Mouse (Mus musculus): ENCODE measurements around the gene Ewsr1. TPM values are rescaled to one million over a fixed set of nuclear protein-coding genes. Genes with fewer than 3 reads are reported as not detected.

Gene Ewsr1
- total RNA-seq, 2 experiments from 2014 or later: 309 to 316 TPM

- Histone ChIP-seq H3K27ac (no peak overlapping the region), H3K4me3 (no peak overlapping the region)
- DNase-seq (ENCODE audit: extremely low spot score in 1 of 2, low spot score in 2 of 2): peak; percentile 86 to 89
- intact Hi-C loops (cut with DNase I): loop anchor here (2.0 to 10.0 kb wide), 4 partner anchors 67 to 580 kb away; partner anchors contain the start of gene Kremen1
- TF ChIP-seq CTCF (IDR thresholded peaks at IDR 0.05): peak; percentile 100
These were observed 16.0 kb upstream of the Ewsr1 start for GRCm38 (mm10) chr11:5114931-5115581.

- Histone ChIP-seq H3K27ac (no peak overlapping the region), H3K4me3 (no peak overlapping the region)
- no peak for DNase-seq (ENCODE audit: extremely low spot score in 1 of 2, low spot score in 2 of 2)
- no peak for TF ChIP-seq CTCF (IDR thresholded peaks at IDR 0.05)
- intact Hi-C loops (cut with DNase I): loop anchor here (2.0 to 10.0 kb wide), 3 partner anchors 151 to 581 kb away; partner anchors contain the start of gene Kremen1
These were observed 14.6 kb upstream of the Ewsr1 start for GRCm38 (mm10) chr11:5113645-5114044.

GRCm38 (mm10) chr11:5109441-5109840 lies 10.4 kb upstream of the Ewsr1 start:
- intact Hi-C loops (cut with DNase I): no loop called here
- no peak for DNase-seq (ENCODE audit: extremely low spot score in 1 of 2, low spot score in 2 of 2)
- no peak for TF ChIP-seq CTCF (IDR thresholded peaks at IDR 0.05)
- H3K27ac ChIP-seq: no peak overlapping the region
- no peak overlapping the region for H3K4me3 ChIP-seq

- no peak overlapping the region for H3K27ac ChIP-seq
- H3K4me3 ChIP-seq: no peak overlapping the region
- no peak for TF ChIP-seq CTCF (IDR thresholded peaks at IDR 0.05)
- no peak for DNase-seq (ENCODE audit: extremely low spot score in 1 of 2, low spot score in 2 of 2)
- intact Hi-C loops (cut with DNase I): no loop called here
These were observed 5.0 kb upstream of the Ewsr1 start for GRCm38 (mm10) chr11:5103986-5104509.

DNA sequence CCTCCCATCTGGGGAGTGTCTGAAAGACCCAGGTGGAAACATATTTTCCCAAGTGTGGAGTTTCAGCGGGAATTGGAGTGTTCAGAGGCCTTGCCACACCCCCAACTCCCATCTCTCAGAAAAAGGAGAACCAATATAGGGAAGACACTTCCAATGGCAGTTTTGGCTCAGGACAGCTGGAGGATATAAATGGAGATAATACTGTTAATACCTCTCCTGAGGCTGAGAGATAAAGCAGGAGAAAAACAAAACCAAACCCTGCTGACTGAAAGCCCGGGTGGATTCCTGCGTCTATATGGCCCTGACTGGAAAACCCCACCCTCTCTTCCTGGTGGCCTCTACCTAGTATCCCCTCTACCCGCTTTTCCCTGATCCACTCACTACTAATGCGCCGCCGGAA lies 3.3 kb upstream of the Ewsr1 start:
- intact Hi-C loops (cut with DNase I): no loop called here
- Histone ChIP-seq H3K27ac (no peak overlapping the region), H3K4me3 (no peak overlapping the region)
- DNase-seq (ENCODE audit: extremely low spot score in 1 of 2, low spot score in 2 of 2): no peak
- TF ChIP-seq CTCF (IDR thresholded peaks at IDR 0.05): no peak

GRCm38 (mm10) chr11:5101641-5102040 lies 2.6 kb upstream of the Ewsr1 start:
- no peak for TF ChIP-seq CTCF (IDR thresholded peaks at IDR 0.05)
- no peak overlapping the region for H3K4me3 ChIP-seq
- no peak for DNase-seq (ENCODE audit: extremely low spot score in 1 of 2, low spot score in 2 of 2)
- intact Hi-C loops (cut with DNase I): no loop called here
- no peak overlapping the region for H3K27ac ChIP-seq

- DNase-seq (ENCODE audit: extremely low spot score in 1 of 2, low spot score in 2 of 2): no peak
- Histone ChIP-seq H3K27ac (no peak overlapping the region; the same call in 1 of the 2 replicates), H3K4me3 (no peak overlapping the region)
- intact Hi-C loops (cut with DNase I): no loop called here
- TF ChIP-seq CTCF (IDR thresholded peaks at IDR 0.05): no peak
These were observed 1.7 kb upstream of the Ewsr1 start for GRCm38 (mm10) chr11:5100801-5101200.

DNA sequence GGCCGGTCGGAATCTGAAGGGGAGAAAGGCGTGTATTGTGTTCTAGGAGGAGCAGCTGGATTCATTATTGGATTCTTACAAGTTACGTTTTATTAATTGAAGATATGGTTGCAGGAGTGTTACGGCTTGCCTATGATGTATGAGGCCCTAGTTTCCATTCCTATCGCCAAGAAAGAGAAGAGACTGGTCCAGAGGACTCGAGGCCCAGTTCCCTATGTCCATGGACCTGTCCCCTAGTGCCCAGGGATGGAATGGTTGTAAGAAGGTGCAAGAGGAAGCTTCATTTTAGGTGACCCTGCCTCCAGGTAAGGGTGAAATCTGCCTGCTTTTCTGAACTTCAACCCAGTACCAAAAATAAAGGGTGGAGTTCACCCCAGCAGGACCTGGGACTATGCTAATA lies 1.2 kb upstream of the Ewsr1 start:
- peak overlapping the region; percentile 100 for H3K27ac ChIP-seq
- TF ChIP-seq CTCF (IDR thresholded peaks at IDR 0.05): no peak; the same call in 1 of the 2 replicates
- intact Hi-C loops (cut with DNase I): no loop called here
- no peak for DNase-seq (ENCODE audit: extremely low spot score in 1 of 2, low spot score in 2 of 2)
- H3K4me3 ChIP-seq: peak overlapping the region; percentile 85

- TF ChIP-seq CTCF (IDR thresholded peaks at IDR 0.05): no peak
- H3K4me3 ChIP-seq: peak overlapping the region; percentile 85
- peak overlapping the region; percentile 100 for H3K27ac ChIP-seq
- peak; percentile 72 to 76 for DNase-seq (ENCODE audit: extremely low spot score in 1 of 2, low spot score in 2 of 2)
- intact Hi-C loops (cut with DNase I): loop anchor here (5.0 kb wide), 1 partner anchor 663 kb away; the partner anchor contains the start of gene Urgcp
These were observed 614 bp upstream of the Ewsr1 start for GRCm38 (mm10) chr11:5099576-5100183.

GRCm38 (mm10) chr11:5098035-5098735 lies 881 bp downstream of the Ewsr1 start:
- peak; percentile 58 to 61 for DNase-seq (ENCODE audit: extremely low spot score in 1 of 2, low spot score in 2 of 2)
- no peak for TF ChIP-seq CTCF (IDR thresholded peaks at IDR 0.05)
- Histone ChIP-seq H3K27ac (peak overlapping the region; percentile 100), H3K4me3 (peak overlapping the region; percentile 85)
- intact Hi-C loops (cut with DNase I): loop anchor here (5.0 kb wide), 1 partner anchor 664 kb away; the partner anchor contains the start of gene Urgcp

DNA sequence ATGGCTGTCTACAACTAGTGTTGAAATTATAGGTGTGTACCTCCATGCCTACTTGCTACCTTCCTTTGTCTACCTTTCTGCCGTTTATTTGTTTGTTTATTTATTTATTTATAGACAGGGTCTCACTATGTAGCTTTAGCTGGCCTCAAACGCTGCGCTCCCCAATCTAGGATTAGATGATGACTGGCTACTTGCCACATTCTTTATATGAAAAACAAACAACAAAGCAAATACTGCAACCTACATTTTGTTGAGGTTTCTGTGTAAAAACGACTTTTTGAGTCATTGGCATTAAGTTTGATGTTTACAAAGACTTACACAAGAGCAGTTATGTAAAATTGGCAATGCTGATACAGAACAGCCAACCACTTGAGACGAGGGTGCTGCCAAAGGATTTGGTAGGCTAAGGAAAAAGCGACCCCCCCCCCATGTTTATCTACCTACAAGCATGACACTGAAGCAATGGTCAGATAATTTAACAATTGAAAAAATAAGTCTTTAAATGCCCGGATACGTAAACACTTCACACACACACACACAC lies 2.5 kb downstream of the Ewsr1 start:
- H3K4me3 ChIP-seq: no peak overlapping the region
- TF ChIP-seq CTCF (IDR thresholded peaks at IDR 0.05): no peak
- intact Hi-C loops (cut with DNase I): loop anchor here (5.0 kb wide), 1 partner anchor 666 kb away; the partner anchor contains the start of gene Urgcp
- no peak overlapping the region for H3K27ac ChIP-seq
- no peak for DNase-seq (ENCODE audit: extremely low spot score in 1 of 2, low spot score in 2 of 2)

All from left cerebral cortex, adult 2 months (tissue).